Mouse (Mus musculus) midbrain, postnatal 0 days (tissue): ENCODE measurements around the gene Shisa8. TPM values are rescaled to one million over a fixed set of nuclear protein-coding genes. Genes with fewer than 3 reads are reported as not detected.

ENCODE experiments used
- ATAC-seq: fragments of 200-750 bp; cut with Nextera tagmentation; 2 replicates; pipeline ENCODE4 v1.8.0; 2017; ENCODE audit warnings: moderate number of reproducible peaks, mild to moderate bottlenecking, moderate TSS enrichment, moderate library complexity; ENCODE audit not compliant: low FRiP score
- DNase-seq: peaks from one replicate; pipeline ENCODE4 v3.0.0-alpha.2; 2015; ENCODE audit warnings: low spot score
- H3K27ac ChIP-seq: fragments of 300-500 bp; sonication (generic); 2 replicates; pipeline ENCODE4 v1.5.1; 2014; ENCODE audit warnings: low read depth, mild to moderate bottlenecking, low read length, mixed read lengths
- H3K27me3 ChIP-seq: fragments of 300-500 bp; sonication (generic); 2 replicates; pipeline ENCODE4 v1.6.1; 2014; ENCODE audit warnings: low read length, control low read depth, mixed read lengths; ENCODE audit not compliant: insufficient read depth
- H3K36me3 ChIP-seq: fragments of 300-500 bp; sonication (generic); 2 replicates; pipeline ENCODE4 v1.6.1; 2014; ENCODE audit warnings: low read length, control low read depth, mixed read lengths; ENCODE audit not compliant: insufficient read depth
- H3K4me1 ChIP-seq: fragments of 300-500 bp; sonication (generic); 2 replicates; pipeline ENCODE4 v1.6.1; 2014; ENCODE audit warnings: mild to moderate bottlenecking, control low read depth, antibody characterized with exemption, low read length, mixed read lengths; ENCODE audit not compliant: insufficient read depth
- H3K4me2 ChIP-seq: fragments of 300-500 bp; sonication (generic); 2 replicates; pipeline ENCODE4 v1.6.1; 2014; ENCODE audit warnings: low read depth, mild to moderate bottlenecking, low read length, mixed read lengths; ENCODE audit not compliant: poor library complexity, severe bottlenecking
- H3K4me3 ChIP-seq: fragments of 300-500 bp; sonication (generic); 2 replicates; pipeline ENCODE4 v1.5.1; 2014; ENCODE audit warnings: low read depth, mild to moderate bottlenecking, low read length, moderate library complexity
- H3K9ac ChIP-seq: fragments of 300-500 bp; sonication (generic); replicated peaks from 2 replicates; pipeline ENCODE4 v1.6.1; 2014; ENCODE audit warnings: mild to moderate bottlenecking, low read length, moderate library complexity, mixed read lengths; ENCODE audit not compliant: poor library complexity, severe bottlenecking
- H3K9me3 ChIP-seq: fragments of 300-500 bp; sonication (generic); 2 replicates; pipeline ENCODE4 v1.6.1; 2016; ENCODE audit warnings: low read length, control low read depth
- CTCF ChIP-seq: IDR thresholded peaks from 2 replicates; pipeline ENCODE4 v1.5.1; 2016; ENCODE audit warnings: antibody characterized with exemption, mild to moderate bottlenecking
- WGBS: fragments of 180-500 bp; shearing (Covaris S2); extraction: QIAGEN DNeasy Blood & Tissue Kit; methylation state at CpG from one replicate; pipeline ENCODE4 v1.1.7; 2014; 5-methylcytosine and 5-hydroxymethylcytosine counted together
- polyA plus RNA-seq: library from polyadenylated mRNA; unstranded; fragments of >200 nt; fragmentation: Nextera tagmentation; extraction: Ambion mirVana; gene quantifications from 2 replicates; pipeline ENCODE4 v1.2.1, GENCODE M21; 2015
- total RNA-seq: library from RNA; depleted of rRNA; stranded (reverse); fragments of >200 nt; gene quantifications from 2 replicates; pipeline ENCODE4 v1.2.3, GENCODE M21; 2014

Shisa8 gene
- total and polyA plus RNA-seq, 2 experiments from 2014 or later = 1.6 to 7.6 TPM

- no peak overlapping the region for H3K4me2 ChIP-seq
- no peak for TF ChIP-seq CTCF
- ATAC-seq (no peak), DNase-seq (no peak)
- H3K27ac ChIP-seq = no peak overlapping the region
- H3K4me1 ChIP-seq = peaks cover 9% of the 10 kb centered on the region; the same call in 1 of the 2 replicates
- peaks cover 8% of the 10 kb centered on the region; the same call in 1 of the 2 replicates for H3K36me3 ChIP-seq
- H3K27me3 ChIP-seq = peaks cover 58% of the 10 kb centered on the region
- H3K9ac ChIP-seq = no peak overlapping the region
- no peaks in the 10 kb centered on the region for H3K9me3 ChIP-seq
- WGBS = 85% methylated on average over 13 of the region's 13 CpGs
- no peak overlapping the region for H3K4me3 ChIP-seq
Measured at GRCm38 (mm10) chr15:82209295-82210050, 3.1 kb downstream of the Shisa8 start.

DNA sequence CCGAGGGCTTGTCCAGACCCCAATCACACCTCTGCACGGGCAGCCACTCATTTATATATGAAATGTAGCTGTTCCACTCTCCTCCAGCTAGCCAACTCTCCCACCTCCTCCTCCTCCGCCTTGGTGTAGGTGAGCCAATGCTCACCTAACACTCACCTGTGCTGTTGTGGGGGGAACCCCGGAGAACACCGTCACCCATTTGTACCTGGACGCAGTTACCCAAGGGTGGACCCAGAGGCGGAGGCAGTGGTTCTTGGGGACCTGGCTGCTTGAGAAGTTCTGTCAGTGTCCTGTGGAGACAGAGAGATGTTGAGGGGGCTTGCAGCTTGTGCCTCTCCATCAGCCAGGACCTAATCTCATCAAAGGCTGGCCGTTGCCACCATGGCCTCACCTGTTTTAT, 4.3 kb downstream of the Shisa8 start:
- no peak for DNase-seq
- no peak for ATAC-seq
- 84% methylated on average over 8 of the region's 8 CpGs for WGBS
- H3K27me3 ChIP-seq = peaks cover 55% of the 10 kb centered on the region
- TF ChIP-seq CTCF = no peak
- H3K36me3 ChIP-seq = peaks cover 19% of the 10 kb centered on the region
- H3K27ac ChIP-seq = no peak overlapping the region
- H3K4me1 ChIP-seq = peaks cover 9% of the 10 kb centered on the region; the same call in 1 of the 2 replicates
- no peak overlapping the region for H3K4me2 ChIP-seq
- no peak overlapping the region for H3K4me3 ChIP-seq
- no peak overlapping the region for H3K9ac ChIP-seq
- no peaks in the 10 kb centered on the region for H3K9me3 ChIP-seq

- no peak overlapping the region for H3K27ac ChIP-seq
- H3K4me1 ChIP-seq = peaks cover 9% of the 10 kb centered on the region; the same call in 1 of the 2 replicates
- peaks cover 52% of the 10 kb centered on the region for H3K27me3 ChIP-seq
- no peak overlapping the region for H3K4me3 ChIP-seq
- ATAC-seq (no peak), DNase-seq (no peak)
- TF ChIP-seq CTCF = peak; percentile 23; the same call in 1 of the 2 replicates
- peak overlapping the region; percentile 18; the same call in 1 of the 2 replicates for H3K4me2 ChIP-seq
- WGBS = 20% methylated on average over 30 of the region's 30 CpGs
- H3K9me3 ChIP-seq = no peaks in the 10 kb centered on the region
- peaks cover 26% of the 10 kb centered on the region for H3K36me3 ChIP-seq
- no peak overlapping the region for H3K9ac ChIP-seq
Measured at GRCm38 (mm10) chr15:82207504-82208219, 5.0 kb downstream of the Shisa8 start.

DNA sequence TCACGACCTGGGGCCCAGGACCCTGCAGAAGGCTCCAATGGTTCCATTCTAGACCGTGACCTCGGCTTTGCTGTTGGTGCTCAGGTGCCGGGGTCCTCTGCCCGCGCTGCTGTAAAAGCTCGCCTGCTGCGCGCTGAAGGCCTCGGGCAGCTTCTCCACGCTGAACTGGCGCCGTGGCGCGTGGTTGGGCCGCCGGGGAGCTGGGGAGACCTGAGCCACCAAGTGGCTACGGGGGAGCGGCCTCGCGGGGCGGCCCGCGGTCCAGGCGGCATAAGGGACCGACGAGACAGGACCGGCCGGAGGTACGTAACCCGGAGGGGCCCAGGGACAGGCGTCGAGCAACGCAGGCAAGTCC, 5.5 kb downstream of the Shisa8 start:
- 12% methylated on average over 34 of the region's 34 CpGs for WGBS
- Histone ChIP-seq H3K36me3 (peaks cover 29% of the 10 kb centered on the region), H3K4me3 (no peak overlapping the region), H3K27me3 (peaks cover 46% of the 10 kb centered on the region), H3K4me2 (peak overlapping the region; percentile 18; the same call in 1 of the 2 replicates), H3K9ac (0 out of 2 replicates have a peak overlapping the region, but pooled peaks have one; percentile 19), H3K4me1 (peaks cover 9% of the 10 kb centered on the region; the same call in 1 of the 2 replicates), H3K27ac (no peak overlapping the region), H3K9me3 (no peaks in the 10 kb centered on the region)
- DNase-seq (no peak), ATAC-seq (no peak)
- TF ChIP-seq CTCF = no peak

DNA sequence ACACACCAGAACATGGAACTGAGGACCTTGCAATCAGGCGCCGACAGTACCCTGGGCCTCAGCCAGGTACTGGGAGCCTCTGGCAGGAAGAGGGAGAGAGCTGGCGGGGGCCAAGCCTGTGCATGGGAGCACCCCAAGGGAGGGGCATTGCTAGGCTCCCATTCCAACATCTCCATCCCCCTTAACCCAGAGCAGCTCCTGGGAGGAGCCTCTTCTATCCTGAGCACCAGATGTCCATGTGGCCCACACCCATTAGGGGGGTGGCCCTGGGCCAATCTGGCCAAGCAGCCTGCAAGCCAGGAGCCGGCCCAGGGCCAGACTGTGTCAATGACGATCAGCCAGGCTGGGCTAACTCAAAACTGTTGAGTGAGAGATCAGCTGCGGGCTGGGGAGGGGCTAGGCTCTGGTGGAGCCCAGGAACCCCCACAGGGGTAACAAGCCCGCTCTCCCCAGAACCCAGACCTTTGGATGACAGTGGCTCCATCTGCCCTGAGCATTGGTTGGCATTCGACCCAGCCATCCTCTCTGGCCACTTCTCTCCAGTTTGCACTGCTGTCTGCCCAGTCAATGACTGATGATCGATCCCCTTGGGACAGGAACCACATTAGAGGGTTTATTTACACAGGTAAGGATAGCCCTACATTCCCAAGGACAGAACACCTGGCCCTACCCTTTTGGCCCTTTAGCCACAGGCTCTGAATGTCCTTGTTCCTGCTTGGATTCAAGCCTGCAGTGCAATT, 6.1 kb downstream of the Shisa8 start:
- peaks cover 41% of the 10 kb centered on the region for H3K27me3 ChIP-seq
- DNase-seq = peak; percentile 93
- no peak overlapping the region for H3K9ac ChIP-seq
- peak; percentile 76 for ATAC-seq
- H3K4me3 ChIP-seq = no peak overlapping the region
- peaks cover 33% of the 10 kb centered on the region for H3K36me3 ChIP-seq
- WGBS = 61% methylated on average over 9 of the region's 9 CpGs
- H3K9me3 ChIP-seq = no peaks in the 10 kb centered on the region
- peaks cover 9% of the 10 kb centered on the region; the same call in 1 of the 2 replicates for H3K4me1 ChIP-seq
- H3K4me2 ChIP-seq = no peak overlapping the region
- no peak overlapping the region for H3K27ac ChIP-seq
- no peak for TF ChIP-seq CTCF
